Mouse (Mus musculus): ENCODE measurements around the gene Tmsb15l. TPM values are rescaled to one million over a fixed set of nuclear protein-coding genes. Genes with fewer than 3 reads are reported as not detected.
"Not testable (repeated sequence)": the region's sequence is repeated elsewhere in the genome, so short reads cannot be mapped to it uniquely, and the experiment has no call there.

Tmsb15l gene
- total RNA-seq (2021) = not detected
- long read RNA-seq, experiment 1 = 0 reads
- long read RNA-seq, experiment 2, partial matches to known transcripts = 0 of 1 reads
- long read RNA-seq, experiment 2, other reads (novel, unspliced or antisense) = 1 of 1 reads

DNA sequence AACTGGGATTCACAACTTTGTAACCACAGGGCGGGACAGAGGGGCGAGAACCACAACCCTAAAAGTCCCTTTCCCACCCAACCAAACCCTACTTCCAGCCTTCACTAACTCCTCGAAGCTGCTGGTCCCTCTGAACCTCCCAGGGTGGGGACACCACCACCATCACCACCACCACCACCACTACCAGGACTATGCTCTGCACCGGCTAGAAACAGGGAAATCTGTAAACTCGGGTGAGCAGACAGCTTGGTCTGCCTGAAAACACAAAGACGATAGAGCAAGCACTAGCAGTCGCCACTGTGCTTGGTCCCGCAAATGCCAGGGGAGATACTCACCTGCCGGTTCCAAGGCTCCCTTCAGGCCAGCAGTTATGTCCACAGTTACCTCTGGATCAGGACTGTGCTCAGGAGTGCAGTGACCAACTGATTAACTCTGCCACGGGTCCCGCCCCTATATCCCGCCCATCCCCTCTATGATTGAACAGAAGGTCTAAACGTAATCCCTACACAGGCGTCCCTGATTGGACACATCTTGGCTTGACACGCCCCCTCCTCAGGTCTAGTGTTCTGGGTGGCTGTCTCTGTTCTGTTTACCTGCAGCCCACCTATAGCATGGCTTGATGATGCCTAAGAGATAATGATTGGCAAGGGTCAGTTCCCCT, at the start of gene Tmsb15l, which contains the start of gene Tmsb15b1:
Gene Tmsb15l, minus strand, starts transcription at position 446 of the 661 bp plus-strand sequence.
Gene Tmsb15b1, minus strand, starts transcription at position 451 of the 661 bp plus-strand sequence.
- DNase-seq = peak; percentile 12

DNA sequence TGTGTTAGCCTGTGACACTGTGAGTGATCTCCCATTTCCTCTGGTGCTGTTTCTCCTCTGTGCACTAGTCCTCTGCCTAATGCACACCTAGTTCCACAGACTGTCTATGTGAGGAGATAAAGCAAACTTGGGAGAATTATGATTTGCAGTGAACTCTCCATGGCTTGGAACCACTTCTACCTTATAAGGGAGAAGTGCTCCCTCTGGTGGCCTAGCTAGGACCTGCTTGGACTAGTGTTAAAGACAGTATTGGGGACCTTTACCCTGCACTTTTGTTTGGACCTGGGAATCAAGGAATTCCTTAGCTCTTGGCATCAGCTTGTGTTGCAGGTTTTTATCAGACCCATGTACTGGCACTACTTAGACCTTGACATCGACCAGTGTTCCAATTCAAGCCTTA, 42.6 kb upstream of the Tmsb15l start:
- no peak for DNase-seq

DNA sequence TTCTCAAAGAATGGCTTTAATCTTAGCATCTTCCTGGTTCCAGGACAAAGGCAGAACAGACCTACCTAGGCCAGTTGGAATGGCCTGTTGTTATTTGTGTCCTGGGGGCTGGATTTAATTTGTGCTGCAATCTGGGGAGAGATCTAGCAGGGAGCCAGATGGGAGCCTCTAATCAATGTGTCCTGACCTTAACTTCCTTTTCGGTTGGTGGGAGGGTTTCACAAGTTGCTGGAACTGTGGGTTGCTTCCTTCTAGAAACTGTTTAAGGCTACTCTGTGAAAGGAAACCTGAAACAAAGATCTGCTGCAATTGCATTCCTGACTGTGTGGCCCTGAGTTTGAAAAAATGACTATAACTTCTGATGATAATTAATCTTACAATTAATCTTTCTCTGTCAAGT, 41.0 kb upstream of the Tmsb15l start:
- no peak for DNase-seq

DNA sequence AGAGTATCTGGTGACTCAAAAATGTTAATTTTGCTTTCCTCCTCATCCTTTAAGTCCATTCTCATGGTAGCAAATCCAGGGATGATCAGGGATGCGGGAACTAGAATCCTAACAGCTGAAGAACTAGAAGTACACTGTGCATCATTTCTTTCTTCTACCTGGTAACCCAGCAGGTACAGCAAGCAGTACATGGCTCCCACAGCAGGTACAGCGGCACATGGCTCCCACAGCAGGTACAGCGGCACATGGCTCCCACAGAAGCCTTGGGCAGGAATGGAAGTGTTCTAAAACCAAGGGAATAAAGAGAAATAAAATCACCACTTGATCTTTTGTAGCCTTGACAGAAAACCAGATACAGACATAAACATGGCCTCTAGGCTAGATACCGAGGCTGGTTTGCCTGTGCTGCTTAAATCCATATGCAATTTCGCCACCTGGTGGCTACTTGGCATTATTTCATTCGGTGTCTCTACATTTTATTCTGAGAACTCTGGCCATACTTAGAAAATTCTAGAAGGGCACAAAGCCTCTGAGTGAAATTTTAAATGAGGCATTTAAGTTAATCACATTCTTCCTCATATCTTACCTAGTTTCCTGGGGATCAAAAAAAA, 38.5 kb upstream of the Tmsb15l start:
- no peak for DNase-seq

DNA sequence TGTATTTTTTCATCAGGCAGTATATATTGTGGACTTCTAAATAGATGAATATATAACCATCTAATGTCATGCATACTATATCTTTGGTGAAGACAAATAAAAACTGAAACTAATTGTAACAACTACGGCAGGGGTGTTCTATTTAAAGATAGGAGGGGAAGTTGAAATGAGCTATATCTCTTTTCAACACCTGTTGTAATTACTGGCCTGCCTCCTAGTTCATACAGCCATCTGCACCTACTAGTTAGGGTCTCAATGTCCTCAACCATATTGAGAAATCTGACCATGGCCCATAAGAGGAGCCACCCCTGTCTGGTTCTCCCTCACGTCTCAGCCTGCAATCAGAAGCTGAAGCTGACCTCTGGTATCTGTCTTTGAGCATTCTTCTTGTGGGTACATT, 19.6 kb upstream of the Tmsb15l start:
- no peak for DNase-seq

DNA sequence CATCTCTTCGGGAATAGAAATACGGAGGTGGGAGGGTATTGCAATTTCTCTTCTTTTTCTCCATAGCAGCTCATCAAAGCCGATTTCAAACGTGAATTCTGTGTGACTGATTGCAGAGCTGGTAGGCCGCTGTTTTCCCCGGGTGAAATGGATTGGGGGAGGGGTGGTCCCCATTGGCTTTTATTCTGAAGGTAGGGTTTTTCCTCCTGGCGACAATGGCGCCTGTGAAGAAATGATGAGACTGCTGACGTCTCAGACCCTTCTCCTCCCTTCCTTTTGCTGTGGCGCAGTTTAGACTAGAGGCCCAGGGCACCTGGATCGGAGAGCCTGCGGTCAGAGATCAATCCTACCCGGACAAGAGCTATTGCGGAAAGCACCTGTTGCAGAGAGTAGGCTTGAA, 17.0 kb upstream of the Tmsb15l start:
- DNase-seq = no peak

DNA sequence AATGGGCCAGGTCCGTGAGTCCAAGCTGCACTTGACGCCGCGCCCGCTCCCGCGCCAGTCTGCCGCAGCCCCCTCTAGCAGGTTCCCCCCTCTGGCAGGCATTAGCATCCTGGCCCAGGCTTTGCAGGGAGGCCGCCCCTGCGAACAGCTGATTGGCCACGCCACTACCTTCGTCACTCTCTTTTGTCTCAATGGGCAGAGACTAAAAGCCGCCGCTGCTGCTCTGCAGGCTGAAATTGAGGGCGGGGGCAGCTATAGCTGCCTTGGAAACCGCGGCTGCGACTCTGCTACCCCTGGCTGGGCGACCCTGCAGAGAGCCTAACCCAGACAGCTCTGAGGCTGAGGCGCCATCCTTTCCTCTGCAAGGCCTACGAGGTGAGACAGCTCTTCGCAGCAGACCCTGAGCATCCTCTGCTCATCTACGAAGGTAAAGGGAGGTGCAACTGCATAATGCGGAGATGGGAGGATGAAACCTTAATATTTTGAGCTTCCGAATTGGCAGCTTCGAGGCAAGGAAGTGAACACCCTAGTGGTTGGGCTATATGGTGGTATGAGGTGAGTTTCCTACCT, 16.4 kb upstream of the Tmsb15l start, which contains the start of gene Zcchc18:
Gene Zcchc18, plus strand, starts transcription at position 178 of the 570 bp plus-strand sequence.
- DNase-seq = peak; percentile 7

DNA sequence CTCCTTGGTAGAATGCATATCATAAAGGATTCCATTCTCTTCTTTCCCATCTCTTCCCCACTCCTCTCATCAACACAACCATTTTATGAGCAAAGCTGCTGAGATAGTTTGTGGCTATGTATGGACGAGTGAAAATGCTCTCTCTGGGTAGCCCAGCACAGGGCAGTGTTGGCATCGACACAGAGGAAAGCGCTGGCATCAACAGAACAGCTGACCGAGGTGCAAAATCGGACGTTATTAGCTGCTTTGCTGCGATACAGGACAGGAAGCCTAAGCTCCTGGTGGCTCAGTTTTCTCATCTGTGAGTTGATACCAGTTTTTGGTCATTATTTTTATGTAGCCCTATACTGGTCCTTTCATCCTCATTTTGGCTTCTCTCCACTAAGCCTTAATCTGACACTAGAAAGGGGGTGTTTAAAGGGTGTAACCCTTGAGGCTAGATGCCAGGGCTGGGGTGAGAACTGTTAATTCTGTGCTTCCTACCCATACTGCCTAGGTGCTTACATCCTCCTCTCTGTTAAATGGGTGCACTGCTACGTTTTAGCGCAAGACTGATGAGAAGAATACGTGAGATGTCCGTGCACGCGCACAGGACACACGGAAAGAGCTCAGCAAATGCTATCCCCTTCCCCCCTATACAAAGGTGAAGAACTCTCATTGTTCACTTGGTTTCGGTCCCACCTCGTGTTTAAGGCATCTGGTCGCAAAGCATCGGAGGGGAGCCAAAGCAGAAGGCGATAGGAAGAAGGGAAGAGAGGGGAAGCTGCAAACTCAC, 15.7 kb upstream of the Tmsb15l start:
- DNase-seq = no peak

DNA sequence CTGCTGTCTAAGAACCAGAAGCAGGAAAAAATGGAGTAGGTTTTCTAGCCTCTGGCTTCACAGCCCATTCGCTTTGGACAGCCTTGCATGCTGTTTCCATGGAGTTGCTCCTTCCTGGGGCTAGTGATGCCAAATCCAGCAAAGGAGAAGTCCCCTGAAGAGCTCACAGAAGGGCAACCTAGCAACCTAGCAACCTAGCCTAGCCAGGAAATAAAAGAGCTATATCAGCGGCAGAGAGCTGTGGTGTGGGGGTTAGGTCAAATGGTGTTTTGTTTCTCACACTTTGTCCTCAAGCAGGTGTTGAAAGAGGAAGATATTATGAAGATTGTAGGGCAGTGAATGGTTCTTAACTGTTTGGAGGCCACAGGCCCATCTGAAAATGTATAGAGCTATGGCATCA, 14.6 kb upstream of the Tmsb15l start:
- DNase-seq = no peak

DNA sequence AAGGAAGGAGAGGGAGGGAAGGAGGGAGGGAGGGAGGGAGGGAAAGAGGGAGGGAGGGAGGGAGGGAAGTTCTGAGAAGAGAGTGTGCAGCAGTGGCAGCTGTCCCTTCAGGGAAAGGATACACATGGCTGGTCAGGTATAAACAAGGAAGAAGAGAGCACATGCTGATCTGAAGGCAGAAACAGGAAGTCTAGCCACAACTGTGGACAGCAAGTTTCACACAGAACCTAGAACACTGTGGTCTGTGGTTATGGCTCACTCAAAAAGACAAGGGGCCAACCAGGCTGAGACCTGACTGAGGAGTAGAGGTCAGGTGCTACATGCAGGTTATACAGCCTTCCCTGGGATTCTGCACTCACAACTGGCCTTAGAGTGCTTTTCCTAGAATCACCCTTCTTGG, 9.4 kb upstream of the Tmsb15l start:
- DNase-seq = no peak

DNA sequence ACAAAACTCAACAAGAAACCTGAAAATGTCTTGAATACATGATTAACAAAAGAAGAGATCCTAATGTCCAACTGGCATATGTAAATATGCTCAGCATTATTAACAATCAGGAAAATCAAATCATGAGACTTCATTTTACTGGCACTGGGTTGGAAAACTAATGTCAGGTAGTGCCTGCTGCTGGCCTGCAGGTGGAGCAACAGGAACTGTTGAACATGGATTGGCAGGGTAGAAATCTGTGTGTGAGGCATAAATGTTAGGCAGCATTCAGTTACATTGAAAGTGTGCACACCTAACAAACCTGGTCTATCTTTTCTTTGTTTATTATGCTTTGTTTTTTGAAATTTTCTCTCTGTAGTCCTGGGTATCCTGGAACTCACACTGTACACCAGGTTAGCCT, 1.9 kb upstream of the Tmsb15l start:
- no peak for DNase-seq

DNA sequence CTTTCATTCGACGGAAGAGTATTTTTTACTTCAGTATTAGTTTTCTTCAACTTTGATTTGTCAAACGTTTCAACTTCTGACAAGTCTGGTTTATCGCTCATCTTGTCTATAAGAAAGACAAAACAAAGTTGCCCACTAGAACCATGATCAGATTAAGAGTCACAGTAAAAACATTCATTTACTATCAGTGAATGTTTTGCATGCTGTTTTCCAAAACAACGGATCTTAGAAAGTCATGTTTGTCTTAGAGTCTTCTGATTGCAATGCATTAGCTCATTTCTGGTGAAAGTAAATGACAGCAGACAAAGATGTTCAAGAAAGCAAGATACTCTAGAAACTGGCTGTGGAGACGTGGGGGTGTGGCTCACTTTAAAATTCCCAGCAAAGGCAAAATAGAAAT, 1.3 kb downstream of the Tmsb15l start, which contains the start of gene Tmsb15b2:
Gene Tmsb15b2, minus strand, starts transcription at position 101 of the 400 bp plus-strand sequence.
- not testable (repeated sequence) for DNase-seq

DNA sequence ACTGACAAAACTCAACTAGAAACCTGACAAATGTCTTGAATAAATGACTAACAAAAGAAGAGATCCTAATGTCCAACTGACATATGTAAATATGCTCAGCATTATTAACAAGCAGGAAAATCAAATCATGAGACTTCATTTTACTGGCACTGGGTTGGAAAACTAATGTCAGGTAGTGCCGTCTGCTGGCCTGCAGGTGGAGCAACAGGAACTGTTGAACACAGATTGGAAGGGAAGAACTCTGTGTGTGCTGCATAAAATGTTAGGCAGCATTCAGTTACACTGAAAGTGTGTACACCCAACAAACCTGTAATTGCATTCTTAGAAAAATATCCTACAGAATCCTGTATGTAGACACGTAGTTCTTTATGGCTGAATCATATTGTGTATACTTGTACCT, 17.0 kb downstream of the Tmsb15l start:
- DNase-seq = no peak

DNA sequence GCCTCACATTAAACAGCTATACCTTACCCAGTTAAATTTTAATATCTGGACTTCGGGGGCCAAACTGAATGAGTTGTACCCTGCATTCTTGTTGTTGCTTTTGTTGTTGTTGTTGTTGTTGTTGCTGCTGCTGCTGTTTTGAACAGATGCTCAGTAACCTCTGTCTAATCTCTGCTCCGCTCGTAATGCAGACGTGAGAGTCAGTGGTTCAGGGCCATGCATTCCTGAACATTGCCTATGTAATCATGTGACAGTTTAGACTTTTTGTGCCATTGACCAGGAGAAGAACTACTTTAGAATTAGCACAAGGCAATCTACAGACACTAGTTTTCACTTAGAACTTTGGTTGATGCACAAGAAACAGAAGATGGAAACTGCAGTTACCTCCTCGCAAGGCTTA, 18.4 kb downstream of the Tmsb15l start:
- not testable (repeated sequence) for DNase-seq

DNA sequence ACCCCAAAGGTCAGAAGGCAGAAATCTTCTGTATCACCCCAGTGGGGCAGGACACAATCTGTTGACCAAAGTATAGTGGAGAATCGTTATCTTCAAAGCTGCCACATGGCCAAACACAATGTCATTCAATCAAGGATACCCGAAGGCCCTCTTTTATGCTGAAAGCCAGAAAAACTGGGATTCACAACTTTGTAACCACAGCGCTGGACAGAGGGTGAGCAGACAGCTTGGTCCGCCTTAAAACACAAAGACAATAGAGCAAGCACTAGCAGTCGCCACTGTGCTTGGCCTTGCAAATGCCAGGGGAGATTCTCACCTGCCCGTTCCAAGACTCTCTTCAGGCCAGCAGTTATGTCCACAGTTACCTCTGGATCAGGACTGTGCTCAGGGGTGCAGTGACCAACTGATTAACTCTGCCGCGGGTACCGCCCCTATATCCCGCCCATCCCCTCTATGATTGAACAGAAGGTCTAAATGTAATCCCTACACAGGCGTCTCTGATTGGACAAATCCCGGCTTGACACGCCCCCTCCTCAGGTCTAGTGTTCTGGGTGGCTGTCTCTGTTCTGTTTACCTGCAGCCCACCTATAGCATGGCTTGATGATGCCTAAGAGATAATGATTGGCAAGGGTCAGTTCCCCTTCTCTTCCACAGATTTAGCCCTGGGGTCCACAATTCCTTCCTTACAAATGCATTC, 18.9 kb downstream of the Tmsb15l start:
- DNase-seq = peak; percentile 26

DNA sequence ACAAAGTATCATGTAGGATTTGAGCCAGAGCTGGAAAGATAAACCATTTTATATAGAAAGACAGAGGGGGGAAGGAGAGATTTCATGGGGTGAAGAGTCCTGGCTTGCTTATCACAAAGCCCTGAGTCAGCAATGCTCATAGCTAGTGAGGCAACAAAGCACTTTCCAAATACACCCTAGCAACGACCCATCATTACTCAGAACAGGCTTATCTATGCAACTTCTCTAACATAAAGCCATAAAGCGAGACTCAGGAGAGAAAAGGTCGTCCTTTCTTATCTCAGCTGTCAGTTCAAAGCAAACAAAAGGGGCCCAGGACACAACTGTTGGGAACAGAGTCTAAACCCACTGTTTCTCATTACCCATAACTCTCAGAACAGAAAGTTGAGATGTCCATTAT, 38.7 kb downstream of the Tmsb15l start:
- no peak for DNase-seq

DNA sequence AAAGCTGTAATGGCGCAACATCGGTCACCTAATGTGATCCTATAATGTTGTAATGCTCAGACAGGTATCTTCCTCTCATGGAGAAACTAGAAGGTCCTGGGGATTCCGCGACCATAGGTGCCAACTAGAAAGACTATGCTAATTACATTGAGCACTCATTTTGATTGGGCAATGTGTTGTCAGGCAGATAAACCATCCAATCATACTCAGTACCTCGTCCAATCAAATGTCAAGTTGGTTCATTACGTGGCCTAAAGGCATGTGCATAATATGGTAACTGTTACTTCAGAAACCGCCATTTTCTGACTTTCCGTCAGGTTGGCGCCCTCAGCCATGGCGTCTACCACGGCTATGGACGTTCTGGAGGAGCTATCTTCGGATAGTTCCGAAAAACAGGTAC, 49.6 kb downstream of the Tmsb15l start, which contains the start of gene H2bfm:
Gene H2bfm, plus strand, starts transcription at position 295 of the 400 bp plus-strand sequence.
- DNase-seq = no peak

DNA sequence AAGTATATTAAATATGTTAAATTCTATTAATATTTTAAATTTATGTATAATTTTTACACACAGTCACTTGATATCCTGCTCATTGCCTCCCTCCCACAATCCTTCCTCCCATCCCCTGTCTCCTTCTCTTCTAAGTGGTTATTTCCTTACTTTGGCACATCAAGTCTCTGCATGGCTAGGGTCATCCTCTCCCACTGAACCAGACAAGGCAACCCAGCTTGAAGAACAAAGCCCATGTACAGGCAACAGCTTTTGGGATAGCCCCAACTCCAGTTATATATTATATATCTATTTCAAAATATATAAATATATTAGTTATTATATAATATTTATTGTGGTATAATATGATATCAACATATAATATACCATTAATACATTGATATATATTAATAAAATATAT, 50.8 kb downstream of the Tmsb15l start:
- no peak for DNase-seq
